Mouse (Mus musculus) c-Kit-positive CD71-negative TER-119-negative erythroid progenitor cells, embryonic 14.5 days (primary cell): ENCODE data around the gene Plrg1.

Experiments
- DNase-seq: peaks from one replicate; pipeline ENCODE4 v3.0.0-alpha.2; 2013; ENCODE audit warnings: low read depth

The Plrg1 gene

DNA sequence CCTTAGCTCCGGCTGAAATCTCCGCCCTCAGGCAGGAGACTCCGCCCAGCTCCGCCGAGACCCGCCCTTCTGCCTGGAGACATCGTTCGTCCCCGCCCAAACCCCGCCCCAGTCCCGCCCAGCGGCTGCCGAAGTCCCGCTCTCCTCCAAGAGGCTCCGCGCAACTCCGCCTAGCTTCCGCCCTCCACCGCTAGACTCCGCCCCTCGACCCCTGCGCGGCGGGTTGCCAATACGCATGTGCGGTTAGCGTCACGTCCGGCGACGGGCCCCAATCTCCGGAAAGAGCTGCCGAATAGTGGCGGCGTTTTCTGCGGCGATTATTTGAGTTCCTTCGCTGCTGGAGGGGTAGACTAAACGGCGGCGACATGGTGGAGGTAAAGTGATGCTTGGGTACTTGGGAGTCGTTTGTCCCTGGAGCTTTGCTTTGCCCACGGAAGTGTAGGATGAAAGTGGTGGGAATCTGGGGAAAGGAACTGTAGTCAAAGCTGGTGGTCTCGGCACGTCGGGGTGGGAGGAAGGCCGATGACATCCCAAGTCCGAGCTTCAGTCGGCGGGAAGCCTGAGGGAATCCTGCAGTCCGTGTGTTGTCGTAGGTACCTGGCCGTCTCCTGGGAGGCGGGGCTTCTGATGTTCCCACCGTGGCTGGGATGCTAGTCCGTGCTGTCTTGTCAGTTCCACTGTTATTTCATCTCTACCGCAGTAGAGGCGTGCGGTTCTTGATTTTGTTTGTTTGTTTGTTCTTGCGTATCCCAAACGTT lies at the start of gene Plrg1:
Gene Plrg1 (plus strand): TSS at position 242 of the 758 bp plus-strand sequence.
- peak; percentile 92 for DNase-seq

DNA sequence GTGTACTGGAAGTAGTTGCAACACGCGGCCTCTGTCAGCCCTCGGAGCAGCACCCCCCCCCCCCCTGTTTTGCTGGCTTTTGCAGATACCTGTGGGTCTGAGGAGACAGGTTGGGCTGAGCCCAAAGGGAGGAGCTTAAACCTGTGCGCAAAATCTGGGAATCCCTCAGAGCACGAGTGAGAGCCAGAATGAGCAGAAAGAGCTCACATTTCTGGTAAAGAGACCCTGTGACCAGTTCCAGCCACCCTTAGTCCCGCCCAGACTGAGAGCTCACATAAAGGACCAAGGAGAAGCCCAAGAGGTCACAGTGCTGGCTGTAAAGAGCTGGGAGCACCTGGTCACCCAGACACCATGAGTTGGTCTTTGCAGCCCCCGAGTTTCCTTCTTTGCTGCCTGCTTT lies 47.8 kb upstream of the Plrg1 start, which contains the start of gene Fgg:
Gene Fgg (plus strand): TSS at position 168 of the 400 bp plus-strand sequence.
- no peak for DNase-seq

DNA sequence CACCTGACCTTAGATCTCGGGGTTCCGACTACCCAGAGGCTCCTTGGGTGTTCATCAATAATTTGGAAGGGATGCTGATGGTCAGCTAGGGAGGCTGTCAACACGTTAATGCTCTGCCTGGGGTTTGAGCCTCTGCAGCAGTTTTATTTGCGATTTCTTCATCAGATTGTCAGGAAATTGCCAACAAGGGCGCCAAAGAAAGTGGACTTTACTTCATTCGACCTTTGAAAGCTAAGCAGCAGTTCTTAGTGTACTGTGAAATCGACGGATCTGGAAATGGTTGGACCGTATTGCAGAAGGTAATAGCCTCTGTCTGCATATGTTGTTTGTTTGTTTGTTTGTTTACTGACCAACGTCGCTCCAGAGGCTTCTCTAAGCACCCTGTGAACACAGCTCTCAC lies 45.0 kb upstream of the Plrg1 start:
- no peak for DNase-seq

DNA sequence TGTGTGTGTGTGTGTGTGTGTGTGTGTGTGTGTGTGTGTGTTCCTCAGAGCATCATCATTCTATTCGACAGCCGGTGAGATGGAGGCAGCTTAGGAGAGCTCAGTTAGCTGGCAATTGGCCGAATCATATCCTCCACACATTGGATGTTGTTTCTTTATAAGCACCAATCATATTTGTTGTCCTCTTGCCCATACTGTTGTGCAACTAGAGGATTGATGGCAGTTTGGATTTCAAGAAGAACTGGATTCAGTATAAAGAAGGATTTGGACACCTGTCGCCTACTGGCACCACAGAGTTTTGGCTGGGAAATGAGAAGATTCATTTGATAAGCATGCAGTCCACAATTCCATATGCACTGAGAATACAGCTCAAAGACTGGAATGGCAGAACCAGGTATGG lies 44.2 kb upstream of the Plrg1 start:
- DNase-seq, result no peak

DNA sequence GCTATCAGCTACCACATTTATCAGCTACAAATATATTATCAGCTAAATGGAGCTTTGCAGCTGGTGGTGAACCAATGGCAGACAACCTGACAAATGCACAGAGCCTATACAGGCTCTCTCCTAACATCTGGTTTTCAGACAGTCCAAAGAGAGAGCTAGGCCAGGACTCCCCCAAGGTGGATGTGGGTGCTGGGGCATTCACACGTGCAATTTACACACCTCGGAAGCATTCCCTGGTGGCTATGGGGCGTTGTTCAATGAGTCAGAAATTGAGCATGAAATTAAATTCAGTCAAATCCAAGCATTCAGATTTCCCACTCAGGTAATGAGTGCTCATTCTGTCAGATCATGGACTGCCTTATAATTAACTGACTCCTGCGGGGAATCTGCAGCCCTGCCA lies 43.8 kb upstream of the Plrg1 start:
- no peak for DNase-seq

DNA sequence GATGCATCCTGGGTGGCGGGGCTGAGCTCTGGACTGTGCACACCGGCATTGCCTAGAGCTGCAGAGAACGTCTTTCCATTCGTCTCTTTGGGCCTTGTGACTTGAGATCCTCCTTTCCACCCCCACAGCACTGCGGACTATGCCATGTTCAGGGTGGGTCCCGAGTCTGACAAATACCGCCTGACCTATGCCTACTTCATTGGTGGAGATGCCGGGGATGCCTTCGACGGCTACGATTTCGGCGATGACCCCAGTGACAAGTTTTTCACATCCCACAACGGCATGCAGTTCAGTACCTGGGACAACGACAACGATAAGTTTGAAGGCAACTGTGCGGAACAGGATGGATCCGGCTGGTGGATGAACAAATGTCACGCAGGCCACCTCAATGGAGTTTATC lies 42.7 kb upstream of the Plrg1 start:
- no peak for DNase-seq

DNA sequence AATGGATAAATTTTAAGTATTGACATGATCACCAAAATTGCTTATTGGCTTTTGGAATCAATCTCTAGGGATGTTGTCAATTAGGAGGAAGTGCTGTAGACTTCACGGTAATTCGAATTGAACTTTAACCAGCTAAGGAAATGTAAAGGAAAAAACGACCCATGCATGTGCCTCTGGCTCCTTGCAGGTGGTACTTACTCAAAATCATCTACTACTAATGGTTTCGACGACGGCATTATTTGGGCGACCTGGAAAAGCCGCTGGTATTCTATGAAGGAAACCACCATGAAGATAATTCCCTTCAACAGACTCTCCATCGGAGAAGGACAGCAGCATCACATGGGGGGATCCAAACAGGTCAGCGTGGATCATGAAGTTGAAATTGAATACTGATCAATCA lies 41.4 kb upstream of the Plrg1 start:
- no peak for DNase-seq

DNA sequence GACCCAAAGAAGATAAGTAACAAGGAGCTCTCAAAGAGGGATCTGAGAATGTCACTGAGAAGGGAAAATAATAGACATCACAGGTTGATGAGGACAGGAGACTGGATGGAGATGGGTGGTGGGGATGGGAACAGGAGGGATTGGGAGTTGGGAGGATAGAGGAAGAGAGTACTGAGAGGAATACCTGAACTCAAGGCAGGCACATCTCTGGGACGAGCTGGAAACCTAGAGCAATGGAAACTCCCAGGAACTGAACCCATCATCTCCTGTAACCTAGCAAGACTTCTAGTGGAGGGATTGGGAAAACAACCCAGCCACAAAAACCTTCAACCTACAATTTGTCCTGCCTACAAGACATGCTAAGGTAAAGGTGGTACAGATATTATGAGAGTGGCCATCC lies 39.1 kb upstream of the Plrg1 start:
- DNase-seq, result no peak

DNA sequence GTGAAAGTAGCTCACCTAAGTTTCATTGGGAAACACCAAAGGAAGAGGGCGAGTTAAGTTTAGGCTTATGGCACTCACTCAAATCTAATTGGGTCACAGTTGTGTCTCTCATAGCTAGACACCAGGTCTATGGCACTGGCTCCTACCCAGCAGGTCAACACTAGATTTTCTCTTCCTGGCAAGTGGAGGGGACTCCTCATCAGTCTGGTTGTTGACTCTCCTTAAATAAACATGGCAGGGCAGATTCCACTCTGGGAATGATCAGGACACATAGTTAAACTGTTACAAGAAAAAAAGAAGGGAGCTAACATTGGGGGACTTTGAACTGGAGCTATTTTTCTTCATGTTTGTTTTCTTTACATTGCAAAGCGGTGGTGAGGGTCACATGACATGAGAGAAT lies 34.9 kb upstream of the Plrg1 start:
- DNase-seq, result no peak

DNA sequence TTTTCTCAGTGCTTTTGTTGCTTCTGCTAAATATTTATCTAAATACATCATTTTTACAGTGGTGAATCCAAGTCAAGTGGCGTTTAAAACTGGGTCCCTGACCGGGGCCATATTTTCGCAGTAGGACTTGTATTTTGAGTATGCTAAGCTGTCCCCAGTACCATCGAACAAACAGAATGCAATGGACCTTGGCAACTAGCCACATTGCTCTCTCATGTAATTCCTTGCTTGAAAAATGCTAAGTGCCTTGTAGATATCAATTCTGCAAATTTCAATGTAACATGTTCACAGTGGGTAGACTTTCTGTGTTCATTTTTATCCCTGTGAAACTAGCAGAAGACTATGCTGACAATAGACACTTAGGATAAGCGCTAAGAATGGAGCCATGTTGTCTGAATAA lies 34.1 kb upstream of the Plrg1 start:
- DNase-seq, result no peak

DNA sequence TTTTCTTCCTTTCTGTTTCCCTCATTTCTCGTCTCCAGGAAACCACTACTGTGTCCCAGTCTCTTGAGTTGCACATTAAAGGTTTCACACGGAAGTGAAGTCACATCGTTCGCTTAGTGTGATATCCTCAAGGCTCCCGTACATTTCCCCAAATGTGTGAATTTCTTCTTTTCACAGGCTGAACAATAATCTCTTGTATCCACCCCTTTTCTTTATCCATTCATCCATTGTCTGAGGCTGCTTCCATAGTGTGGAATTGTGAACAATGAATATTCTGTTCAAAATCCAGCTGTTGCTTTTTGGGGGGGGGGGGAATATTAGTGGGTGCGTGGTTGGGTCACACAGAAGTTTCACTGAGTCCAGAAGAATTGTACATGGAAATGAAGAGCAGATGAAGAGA lies 30.3 kb upstream of the Plrg1 start:
- no peak for DNase-seq

DNA sequence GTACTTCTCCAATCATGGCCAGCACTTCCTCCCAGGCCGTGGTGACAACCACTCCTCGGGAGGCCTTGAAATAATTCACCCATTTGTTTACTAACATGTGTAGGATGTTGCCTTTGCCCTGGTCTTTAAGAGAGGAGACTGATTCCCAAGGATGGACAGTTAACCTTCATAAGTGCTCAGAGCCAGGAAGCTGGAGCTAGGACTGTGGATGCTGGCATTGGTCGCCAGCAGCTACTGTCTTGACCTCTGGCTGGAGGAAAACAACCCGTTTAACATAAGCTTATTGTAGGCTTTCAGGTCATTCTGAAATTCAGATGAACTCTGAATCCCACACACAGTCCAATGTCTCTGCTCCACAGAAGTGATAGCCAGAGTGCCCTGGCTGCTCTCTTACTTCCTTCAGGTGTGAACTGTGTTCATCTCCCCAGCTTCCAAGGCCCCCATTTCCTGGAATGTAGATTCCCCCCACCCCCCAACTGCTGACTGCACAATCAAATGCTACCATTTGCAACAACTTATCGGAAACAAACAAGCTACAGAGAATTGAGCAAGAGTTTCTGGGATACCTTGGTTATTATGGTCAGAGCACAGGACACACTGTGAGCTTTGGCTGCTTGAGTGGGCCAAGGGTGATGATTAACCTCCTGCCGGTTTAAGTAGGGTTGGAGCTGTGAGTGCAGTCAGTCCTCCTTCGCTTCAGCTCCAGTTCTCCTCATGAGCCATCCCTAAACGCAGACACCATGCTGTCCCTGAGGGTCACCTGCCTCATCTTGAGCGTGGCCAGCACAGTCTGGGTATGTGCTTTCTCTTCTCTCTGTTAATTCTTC lies 29.6 kb upstream of the Plrg1 start, which contains the start of gene Fga:
Gene Fga (plus strand): TSS at position 602 of the 827 bp plus-strand sequence.
- DNase-seq, result no peak

DNA sequence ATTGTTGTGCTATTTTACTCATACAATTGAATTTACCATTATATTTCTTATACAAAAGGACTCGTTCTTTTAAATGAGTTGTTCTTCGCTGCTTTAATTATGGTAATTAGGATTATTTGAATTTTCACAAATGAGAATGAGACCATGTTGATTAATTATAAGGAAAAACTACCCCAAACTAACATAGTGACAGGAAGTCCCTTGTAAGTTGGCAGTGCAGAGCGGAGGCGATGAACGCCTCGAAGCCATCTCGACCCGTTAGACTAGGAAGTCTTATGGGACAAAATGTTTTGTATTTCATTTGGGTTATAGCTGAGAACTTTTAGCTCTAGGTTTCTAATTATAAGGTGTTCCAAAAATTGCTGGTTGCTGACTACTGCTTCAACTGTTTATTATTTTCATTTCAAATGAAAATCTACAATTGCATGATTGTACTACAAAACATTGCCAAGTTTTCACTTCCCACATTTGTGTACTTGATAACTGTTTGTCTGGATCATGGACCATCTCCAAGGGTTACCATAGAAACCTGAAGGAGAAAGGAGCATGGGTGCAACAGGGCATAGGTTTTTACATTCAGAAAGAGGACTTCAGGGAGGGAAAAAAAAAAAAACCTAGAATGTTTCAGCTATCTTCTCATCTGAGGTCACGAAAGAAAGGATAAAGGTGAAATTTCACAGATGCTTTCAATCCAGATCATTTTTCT lies 27.6 kb upstream of the Plrg1 start:
- no peak for DNase-seq

DNA sequence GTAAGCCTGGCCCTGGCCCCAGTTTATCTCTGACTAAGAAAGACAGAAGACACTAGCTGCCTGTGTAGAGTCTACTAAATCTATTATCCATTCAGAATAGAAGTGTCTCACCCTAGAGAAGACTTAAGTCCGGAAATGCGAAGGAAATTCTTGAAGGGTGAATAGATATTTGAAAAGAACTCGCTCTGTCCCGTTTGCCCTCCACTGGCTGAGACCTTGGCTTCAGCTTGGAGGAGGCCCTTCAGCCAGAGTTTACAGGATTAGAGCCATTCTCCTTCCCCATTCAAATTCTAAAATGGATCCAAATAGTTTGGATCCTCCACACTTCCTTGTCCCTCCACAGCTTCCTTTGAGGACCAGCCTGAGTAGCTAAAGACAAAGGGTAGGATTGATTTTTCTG lies 25.0 kb upstream of the Plrg1 start:
- no peak for DNase-seq

DNA sequence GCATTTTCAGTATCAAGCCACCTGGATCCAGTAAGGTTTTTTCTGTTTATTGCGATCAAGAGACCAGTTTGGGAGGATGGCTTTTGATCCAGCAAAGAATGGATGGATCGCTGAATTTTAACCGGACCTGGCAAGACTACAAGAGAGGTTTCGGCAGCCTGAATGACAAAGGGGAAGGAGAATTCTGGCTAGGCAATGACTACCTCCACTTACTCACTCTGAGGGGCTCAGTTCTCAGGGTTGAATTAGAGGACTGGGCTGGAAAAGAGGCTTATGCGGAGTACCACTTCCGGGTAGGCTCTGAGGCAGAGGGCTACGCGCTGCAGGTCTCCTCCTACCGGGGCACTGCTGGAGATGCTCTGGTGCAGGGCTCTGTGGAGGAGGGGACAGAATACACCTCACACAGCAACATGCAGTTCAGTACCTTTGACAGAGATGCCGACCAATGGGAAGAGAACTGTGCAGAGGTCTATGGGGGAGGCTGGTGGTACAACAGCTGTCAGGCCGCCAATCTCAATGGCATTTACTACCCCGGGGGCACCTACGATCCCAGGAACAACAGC lies 22.5 kb upstream of the Plrg1 start:
- DNase-seq, result no peak

DNA sequence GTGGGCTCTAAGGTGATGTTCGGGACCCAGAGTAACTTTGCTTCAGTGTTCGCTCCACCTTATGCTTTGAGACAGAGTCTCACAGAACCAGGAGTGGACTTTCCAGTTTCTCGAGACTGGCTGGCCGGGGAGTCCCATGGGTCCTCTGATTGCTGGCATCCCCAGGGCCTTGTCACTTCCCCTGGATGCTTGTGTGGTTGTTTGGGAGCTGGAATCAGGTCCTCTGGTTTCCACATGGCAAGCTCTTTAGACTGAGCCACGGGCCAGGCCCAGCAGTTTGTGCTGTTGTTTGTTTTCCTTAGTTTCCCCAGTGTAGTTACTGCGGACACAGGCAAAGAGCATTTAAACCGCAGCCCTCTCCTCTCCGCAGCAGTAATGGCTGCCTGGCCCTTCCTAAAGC lies 21.5 kb upstream of the Plrg1 start:
- DNase-seq, result no peak

DNA sequence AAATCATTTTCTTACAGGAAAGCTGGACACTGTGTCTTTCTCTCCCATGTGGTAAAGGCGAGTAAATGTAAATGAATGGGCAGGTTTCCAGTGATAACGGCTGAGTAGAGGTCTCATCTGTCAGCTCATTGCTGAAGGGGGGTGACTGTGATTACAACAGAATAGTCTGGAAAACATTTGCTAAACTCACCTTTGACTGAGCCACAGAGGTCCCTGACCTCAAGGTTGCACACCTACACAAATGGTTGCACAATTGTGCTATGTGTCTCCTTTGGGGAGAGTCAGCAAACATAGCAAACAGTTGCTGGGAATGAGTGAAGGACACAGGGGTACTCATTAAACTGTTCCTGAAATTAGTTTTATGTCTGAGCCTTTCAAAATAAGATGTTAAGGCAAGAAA lies 16.5 kb upstream of the Plrg1 start:
- DNase-seq, result no peak

DNA sequence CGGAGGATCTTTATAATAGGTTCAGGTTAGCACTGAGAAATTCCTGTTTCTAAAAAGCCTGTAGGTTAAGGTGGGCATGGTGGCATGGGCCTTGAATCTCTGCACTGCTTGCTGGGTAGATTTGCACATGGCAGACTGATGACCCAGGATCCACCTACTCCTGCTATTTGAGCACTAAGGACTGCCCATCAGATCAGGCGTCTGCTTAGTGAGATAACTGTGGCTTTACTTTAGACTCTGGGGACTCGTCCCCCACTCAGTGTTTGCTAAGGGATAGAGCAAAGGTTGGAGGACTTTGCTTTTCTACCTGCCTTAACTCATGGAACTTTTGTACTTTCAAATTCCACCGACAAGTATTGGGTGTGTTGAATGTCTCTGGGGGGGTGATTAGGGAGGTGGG lies 15.7 kb upstream of the Plrg1 start:
- no peak for DNase-seq

DNA sequence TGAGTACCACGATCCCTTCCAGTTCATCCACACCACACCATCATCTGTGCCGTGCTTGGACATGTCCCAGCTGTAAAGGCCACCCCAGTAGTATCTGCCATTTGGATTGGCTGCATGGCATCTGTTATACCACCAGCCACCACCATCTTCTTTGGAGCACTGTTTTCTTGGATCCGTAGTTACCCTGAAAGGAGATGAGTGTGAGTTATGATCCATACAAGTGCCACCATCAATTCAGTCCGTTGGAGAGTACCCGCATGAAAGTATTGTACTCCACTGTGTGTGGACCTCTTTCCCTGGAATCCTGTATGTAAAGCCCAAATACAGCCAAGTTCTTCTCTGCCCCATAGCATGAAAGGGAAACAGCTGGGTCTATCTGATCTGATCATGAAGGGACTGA lies 12.9 kb upstream of the Plrg1 start:
- DNase-seq, result no peak

DNA sequence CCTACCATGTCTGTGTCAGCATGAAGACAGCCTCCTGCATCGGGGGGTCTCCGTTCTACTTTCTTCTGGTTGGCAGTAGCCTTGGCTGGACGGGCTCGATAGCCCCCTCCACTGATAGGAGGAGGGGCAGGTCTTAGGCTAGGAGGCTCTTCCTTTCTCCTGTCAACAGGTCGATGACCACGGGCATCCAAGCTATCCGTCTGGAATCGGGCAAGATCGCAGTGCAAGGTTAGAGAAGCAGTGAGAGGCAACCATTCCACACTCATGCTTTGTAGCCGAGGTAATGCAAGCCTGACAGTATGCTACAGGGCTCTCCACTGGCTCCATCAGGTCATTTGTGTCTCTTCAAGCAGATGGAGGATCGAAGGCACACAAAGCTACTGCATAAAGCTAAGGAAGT lies 8.7 kb upstream of the Plrg1 start:
- no peak for DNase-seq

DNA sequence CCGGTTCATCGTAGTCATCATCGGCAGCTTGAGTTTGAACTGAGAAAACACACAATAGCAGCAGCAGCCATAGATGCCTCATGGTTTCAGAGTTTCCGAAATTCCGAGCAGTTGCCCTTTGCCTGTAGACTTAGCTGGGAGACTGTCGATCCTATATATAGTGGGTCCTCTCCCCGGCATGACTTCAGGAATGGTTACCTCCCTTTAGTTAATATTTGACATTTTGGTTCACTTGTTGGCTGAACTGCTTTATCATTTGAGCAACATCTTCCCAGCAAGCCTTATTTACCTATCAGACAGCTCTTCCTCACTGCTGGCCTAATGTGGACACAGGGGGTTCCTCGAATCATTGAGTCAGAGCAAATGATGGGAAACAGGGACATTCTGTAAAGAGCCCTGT lies 5.6 kb upstream of the Plrg1 start, which contains the start of gene Fgb:
Gene Fgb (minus strand): TSS at position 184 of the 400 bp plus-strand sequence.
- DNase-seq, result no peak

DNA sequence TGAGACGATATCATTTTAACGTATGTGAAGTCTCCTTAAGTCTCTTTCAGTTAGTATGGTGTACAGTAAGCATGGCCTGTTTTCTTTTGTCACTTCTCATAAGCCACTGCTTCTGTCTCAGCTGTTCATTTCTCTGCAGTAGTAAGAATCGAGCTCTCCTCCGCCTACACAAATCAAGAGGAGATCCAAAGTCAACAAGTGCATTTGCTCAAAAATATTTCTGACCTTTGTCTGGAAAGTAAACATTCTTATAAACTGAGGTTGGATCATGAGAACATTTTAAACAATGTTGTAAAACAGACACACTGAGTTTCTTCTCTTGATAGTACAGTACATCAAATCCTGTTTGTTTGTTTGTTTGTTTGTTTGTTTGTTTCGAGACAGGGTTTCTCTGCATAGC lies 4.7 kb upstream of the Plrg1 start:
- no peak for DNase-seq
